Mouse (Mus musculus): ENCODE measurements at regions not wholly inside any gene's neighbourhood (a gene's known extent, or its start where the extent isn't known, plus 50 kb on each side); places are given as distances from the start of the nearest gene placed in this dataset.

DNA sequence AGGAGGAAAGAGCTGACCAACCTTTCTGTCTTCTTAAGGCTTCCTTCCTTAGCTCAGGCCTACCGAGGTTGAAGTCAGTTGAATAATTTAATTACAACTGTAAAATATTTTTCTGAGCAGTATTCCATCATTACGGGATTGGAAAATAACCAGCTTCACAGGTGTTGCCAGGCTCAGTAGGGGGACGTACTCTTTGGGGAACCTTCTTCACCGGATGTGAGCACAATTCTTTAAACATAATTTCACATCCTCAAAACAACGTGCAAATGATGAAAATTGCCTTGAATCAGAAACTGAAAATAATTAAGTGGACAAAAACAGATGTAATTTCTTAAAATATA, 515.9 kb downstream of the Tns3 start:
- ATAC-seq (ENCODE audit: poor library complexity, severe bottlenecking), result no peak

DNA sequence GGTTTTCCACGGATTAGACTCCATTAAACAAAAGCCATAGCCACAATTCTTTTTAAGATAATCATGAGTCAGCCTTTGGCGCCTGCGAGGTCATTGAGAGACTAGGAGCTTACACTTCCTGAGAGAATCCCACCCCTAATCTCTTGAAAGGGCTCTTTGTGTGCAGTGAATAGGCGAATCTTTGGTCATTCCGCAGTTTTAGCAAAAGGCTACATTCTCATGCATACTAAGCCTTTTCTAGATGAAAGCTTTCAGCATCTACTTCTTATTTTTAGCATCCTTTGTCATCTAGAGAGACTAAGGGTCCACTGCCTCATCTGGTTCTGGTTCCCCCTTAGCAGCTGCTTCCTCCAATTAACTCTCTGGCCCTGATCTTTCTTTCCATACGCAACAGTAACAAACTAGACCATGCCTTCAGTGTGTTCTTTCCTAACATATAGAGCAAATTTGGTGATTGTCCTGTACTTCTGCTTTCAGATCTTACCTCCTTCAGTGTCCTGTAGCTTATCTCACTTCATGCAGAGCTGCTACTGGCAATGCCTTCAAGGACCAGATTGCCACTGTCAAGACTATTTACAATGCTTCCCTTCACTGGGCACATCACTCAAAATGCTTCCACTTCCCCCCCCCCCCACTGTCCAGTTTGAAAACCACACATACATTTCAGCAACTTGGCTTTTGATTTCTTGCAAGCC, 516.4 kb downstream of the Tns3 start:
- no peak for ATAC-seq (ENCODE audit: poor library complexity, severe bottlenecking)

DNA sequence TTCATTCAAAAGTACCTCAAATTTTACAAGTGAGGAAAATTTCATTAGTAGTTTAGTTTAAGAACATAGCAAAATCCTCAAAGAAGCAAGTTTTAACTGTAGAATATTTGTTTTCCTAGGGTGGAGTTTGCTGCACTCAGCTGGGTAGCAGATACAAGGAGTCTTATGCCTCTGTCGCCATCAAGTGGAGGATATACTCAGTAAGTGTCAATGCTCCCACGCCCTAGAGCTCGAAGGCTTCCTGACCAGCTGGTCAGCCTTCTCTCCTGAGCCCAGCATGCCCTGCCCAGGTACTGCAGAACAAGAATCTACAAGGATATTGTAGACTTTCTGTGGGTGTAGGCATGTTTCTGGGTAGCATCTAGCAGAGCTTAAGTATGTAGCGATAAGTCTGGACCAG, 527.0 kb downstream of the Tns3 start:
- no peak for ATAC-seq (ENCODE audit: poor library complexity, severe bottlenecking)

DNA sequence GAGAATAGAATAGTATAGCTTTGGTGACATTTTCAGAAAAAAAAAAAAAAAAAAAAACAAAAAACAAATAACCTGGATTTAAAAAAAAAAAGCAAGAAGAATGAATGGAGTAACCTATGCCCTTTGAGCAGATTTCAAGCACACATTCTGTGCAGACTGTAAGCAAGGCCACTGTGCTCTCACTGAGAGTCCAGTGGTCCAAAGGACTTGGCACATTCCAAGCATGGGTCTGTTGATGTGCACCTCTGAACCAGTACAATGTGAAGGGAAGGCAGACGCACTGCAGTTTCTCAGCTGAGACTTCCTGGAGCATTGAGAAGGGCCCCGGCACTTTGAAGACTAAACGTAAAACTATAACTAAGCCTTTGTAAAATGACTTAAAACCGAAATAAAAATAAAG, 527.7 kb downstream of the Tns3 start:
- ATAC-seq (ENCODE audit: poor library complexity, severe bottlenecking), result no peak

DNA sequence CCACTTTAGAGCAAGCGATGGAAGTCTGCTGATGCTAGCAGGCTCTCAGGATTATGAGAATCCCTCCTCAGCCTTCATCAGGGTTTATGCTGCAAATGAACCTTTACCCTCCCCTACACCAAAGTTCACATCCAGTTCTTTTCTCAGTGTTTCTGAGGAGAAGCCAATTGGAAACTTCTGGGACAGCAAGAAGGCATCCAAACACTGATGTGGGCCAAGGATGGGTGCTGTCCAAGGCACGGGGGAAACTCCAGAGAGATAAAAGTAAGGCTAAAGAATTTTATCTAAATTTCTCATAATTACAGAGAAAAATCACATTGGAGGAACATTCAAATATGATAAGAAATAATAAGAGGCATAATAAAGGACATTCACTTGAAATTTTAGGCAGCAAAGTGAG, 555.0 kb downstream of the Tns3 start:
- ATAC-seq (ENCODE audit: poor library complexity, severe bottlenecking), result no peak

DNA sequence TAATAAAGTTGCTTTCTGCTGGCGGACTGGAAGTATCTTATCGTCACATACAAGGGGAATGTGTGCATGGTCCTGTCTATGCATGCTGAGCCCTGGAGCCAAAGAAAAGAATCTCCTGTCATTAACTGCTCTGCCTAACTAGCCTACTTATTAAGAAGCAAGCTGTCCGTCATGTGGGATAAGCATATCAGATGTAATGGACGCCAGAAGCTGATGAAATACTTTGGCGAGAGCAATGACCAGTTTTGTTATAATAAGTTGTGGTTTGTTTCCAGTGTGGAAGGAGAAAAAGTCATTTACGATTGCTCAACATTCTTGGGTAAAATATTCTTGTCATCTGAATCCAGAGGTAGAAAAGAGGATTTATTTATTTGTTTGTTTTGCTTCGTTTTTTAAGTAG, 563.2 kb downstream of the Tns3 start:
- ATAC-seq (ENCODE audit: poor library complexity, severe bottlenecking), result no peak

DNA sequence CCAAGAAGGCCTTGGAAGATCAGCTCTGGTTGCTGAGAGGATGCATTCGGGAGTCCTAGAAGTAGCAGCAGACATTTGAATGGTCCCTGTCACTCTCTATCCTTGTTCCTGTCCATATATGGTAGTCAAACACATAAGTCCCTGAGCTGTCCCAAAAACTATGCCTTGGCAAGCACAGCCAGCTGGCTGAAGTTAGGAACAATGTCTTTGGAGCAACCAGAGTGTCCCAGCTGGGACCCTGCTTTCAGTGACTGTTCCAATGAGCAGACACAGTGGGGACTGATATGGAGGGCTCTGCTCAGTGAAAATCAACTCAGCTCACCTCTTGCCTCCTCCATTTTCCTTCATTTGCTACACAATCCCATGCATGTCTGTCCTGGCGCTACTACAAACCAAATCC, 580.0 kb downstream of the Tns3 start:
- no peak for ATAC-seq (ENCODE audit: poor library complexity, severe bottlenecking)

DNA sequence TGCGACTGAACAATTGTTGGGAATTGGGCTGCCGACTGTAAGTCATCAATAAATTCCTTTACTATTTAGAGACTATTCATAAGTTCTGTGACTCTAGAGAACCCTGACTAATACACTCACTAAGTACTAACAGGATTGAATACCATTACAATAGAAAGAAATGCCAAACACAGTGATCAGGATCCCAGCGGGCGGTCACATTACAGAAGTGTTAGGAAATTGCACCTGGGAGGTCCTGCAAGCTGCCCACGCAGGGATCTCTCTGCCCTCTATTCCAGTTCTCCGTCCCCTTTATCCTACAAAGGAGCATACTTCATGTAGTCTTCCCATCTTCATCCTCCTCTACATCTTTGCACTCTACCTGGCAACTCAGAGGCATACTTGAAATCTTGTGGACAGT, 581.5 kb downstream of the Tns3 start:
- ATAC-seq (ENCODE audit: poor library complexity, severe bottlenecking), result no peak

DNA sequence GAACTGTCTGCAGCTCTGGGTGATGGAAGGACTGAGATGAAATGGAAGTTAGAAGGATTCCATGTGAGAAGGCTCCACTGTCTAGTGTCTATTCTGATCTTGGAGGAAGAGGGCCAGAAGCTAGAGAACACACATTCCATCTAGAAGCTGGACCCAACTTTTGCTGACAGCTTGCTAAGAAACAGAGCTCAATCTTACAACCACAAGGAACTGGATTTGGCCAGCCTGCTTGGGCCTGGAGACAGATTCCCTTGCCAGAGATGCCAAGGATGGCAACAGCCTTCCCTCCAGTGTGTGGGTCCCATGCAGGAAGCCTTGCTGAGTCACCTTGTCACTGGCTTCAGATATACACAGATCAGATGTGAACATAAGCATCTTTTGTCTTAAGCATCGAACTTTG, 591.0 kb downstream of the Tns3 start:
- no peak for ATAC-seq (ENCODE audit: poor library complexity, severe bottlenecking)

DNA sequence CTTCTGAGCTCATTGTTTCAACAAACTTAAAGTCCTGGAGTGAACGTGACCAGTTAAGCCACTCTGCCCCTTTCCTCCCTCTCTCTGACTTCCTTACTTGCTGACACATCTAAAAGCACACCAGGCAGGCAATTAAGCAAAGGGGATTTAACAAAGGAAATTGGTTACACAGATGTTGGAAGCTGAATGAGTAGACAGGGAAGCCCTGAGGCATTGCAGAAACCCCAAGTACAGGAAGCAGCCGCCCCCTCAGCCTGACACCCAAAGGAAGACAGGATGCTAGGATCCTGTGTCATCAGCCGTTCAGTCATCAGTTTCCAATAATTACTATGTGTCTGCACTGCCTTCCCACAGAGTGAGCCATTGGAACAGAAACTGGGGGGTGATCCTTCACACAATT, 595.5 kb downstream of the Tns3 start:
- no peak for ATAC-seq (ENCODE audit: poor library complexity, severe bottlenecking)

DNA sequence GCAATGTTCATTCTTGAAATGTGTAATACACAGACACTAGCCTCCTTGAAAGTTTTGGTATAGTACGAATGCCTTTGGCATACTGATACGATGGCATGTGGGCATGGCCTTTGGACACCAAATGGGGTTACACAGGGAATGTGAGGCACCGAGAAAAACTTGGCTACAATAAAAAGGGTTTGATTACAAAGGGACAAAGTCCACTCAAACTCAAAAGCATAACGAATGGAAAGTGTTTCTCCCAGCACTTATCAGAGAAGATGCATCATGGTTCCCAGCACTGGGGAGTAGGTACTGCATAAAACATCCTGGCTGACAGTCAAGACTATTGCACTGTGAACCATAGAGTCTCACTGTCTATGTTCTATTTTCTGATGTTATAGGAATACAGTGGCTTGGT, 597.0 kb downstream of the Tns3 start:
- ATAC-seq (ENCODE audit: poor library complexity, severe bottlenecking), result no peak

DNA sequence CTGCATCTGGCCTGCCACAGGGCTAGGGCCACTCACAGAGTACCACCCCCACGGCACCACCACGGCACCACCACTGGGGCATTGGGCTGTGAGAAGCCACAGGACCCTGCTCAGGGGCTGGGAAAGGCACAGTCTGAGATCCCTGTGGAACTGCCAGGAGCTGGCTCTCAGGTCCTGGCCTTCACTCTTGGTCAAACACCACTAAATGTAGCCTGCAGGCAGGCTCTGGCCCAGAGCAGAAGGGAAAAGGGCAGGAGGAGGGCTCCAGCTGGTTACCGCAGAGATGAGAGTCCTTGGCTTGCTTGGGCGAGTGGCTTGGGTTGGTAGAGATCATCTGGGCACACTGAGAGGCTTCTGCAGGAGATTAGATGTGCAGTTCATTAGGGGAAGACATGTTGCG, 598.5 kb downstream of the Tns3 start:
- no peak for ATAC-seq (ENCODE audit: poor library complexity, severe bottlenecking)

DNA sequence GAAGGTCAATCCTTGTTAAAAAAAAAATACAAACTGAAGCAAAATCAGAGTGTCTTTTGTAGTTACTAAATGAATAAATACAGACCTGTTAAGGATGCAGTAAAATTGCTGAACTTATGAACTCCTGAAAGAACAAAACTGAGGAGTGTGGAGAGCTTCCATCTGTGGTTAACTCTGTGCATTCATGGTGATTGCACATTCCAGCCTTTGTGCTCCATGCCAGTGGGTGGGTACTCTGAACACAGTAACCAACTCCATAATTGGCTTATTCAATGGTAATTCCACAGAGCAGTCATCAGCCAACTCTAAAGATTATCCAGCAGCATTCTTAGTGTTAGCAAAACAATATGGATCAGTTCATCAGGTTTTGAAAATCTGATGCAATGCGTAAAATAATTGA, 599.2 kb downstream of the Tns3 start:
- ATAC-seq (ENCODE audit: poor library complexity, severe bottlenecking), result no peak

DNA sequence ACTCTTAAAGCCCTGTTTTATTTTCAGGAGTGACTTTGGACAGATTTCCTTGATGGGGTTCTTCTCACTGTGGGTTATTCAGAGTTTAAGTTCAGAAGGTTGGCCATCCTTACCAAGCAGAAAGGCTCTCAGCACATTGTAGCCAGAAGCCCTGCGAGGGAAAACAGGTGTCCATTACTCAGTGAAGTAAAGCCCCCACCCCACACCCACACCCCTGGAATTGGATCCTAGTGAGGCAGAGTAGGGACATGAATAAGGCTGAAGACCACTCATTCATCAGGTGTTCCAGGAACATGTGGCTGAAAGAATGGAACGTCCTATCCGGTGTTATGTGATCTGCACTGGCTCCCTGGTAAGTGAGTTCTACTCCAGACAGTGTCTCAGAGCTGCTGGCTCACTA, 602.3 kb downstream of the Tns3 start:
- no peak for ATAC-seq (ENCODE audit: poor library complexity, severe bottlenecking)

DNA sequence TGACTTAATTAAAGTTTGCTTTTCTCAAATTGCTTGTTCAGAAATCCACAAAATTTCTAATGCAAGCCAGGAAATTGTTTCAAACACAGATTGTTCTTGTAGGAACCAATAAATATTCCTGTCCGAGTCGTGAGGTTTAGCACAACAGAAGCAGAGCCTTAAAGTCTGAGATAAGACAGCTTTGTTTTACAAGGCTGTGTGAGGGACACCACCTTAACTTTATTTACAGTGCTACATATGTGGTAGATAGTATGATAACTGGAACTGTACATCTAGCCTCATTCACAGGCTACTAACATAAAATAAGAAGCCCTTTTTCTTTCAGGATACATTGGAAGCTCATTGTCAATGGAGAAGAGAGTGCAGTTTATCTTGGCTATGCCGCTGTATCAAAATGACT, 602.8 kb downstream of the Tns3 start:
- no peak for ATAC-seq (ENCODE audit: poor library complexity, severe bottlenecking)

DNA sequence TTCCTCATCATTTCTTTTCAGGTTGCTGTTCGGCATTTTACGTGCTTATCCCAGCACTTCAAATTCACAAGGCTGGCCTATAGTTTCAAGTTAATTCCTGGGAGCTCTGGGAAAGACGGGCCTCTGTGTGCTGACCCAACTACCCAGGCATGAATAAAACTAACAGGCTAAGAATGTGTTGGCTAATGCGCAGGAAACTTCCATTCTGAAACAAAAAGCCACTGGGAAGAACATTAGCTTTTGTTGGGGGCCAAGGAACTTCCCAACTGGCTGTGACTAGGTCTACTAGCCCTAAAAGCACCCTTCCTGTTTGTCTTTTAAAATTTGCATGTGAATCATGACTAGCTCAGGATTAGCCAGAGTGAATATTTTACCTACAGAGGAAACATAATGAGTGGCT, 612.8 kb downstream of the Tns3 start:
- no peak for ATAC-seq (ENCODE audit: poor library complexity, severe bottlenecking)

DNA sequence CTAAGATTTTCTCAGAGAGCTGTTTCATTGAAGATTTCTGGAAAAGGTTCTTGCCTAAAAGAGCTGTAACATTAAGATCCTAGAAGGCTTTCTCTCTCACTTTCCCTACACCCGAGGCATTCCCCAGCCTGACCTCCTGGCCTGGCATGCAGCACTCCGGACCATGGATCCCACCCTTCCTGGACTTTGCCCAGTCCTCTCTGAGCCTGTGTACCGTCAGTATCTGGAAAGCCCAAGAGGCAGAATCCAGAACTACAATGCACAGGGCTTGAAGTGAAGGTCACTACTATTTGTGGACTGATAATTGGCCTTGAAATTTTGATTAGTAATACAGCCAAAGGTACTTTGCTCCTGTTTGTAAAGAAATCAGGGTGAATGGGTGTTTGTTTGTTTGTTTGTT, 619.2 kb downstream of the Tns3 start:
- ATAC-seq (ENCODE audit: poor library complexity, severe bottlenecking), result no peak

DNA sequence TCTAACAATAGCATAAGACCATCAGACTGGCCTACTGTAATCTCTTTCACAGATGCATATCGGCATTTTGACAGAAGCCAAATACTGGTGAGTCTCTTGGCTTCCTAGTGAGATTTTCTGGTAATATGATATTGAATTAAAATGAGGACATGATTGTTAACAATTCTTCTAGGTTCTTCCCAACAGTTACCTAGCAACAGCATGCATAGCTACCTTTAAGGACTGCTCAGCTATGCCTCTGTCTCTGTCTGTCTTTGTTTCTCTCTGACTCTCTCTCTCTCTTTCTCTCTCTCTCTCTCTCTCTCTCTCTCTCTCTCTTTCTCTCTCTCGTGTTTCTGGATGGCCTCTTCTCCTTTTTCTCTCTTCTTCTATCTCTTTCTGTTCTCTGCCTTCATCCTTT, 634.2 kb downstream of the Tns3 start:
- no peak for ATAC-seq (ENCODE audit: poor library complexity, severe bottlenecking)

DNA sequence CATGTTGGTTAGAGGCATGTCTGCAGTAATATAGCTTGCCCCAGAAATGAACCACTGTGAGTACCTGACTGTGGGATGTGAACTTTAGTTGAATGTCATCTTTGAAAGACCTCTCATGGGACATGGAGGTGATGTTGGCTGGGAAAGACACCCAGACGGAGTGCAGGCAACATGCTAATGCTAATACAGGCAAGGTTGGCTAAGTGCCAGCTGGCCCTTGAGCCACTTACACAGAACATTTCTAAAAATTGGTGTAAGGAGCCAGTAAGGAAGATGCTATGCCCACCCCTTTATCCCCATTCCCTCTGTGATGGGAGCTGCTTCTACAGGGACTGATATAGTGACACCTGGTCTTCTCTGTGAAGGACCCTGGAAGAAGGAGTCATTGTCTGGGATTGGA, 656.5 kb downstream of the Tns3 start:
- no peak for ATAC-seq (ENCODE audit: poor library complexity, severe bottlenecking)

DNA sequence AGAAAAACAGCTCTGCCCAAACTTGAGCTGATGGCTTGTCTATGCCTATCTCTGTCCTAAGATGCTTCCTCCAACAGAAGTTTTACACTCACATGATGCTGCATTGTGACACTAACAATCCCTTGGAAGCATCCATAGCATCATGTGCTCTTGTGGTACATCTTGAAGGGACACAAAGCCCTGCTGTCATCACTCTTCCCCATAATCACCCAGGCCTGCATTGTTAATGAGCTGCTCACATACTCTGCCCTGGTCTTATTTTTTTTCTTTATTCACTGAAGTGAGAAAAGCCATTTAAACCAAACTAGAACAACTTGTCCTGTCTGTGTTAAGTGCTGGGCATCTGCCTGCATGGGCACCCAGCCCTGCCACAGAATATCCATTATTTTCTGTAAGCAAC, 683.3 kb downstream of the Tns3 start:
- ATAC-seq (ENCODE audit: poor library complexity, severe bottlenecking), result no peak

DNA sequence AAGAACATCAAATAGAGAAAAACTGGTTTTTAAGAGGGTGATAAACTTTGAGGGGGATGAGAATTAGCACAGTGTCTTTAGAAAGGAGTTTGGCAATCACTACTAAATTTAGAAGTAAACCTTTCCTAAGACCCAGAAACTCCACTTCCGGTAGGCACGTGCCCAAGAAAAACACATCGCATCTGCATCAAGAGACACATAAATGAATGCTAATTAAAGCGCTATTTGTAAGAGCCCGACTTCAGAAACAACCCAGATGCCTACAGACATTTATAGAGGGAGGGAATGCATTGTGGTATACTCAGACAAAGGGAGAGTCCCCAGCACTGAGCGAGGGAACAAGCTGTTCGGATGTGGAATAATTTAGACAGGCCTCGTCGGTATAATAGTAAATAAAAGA, 688.5 kb downstream of the Tns3 start:
- no peak for ATAC-seq (ENCODE audit: poor library complexity, severe bottlenecking)

DNA sequence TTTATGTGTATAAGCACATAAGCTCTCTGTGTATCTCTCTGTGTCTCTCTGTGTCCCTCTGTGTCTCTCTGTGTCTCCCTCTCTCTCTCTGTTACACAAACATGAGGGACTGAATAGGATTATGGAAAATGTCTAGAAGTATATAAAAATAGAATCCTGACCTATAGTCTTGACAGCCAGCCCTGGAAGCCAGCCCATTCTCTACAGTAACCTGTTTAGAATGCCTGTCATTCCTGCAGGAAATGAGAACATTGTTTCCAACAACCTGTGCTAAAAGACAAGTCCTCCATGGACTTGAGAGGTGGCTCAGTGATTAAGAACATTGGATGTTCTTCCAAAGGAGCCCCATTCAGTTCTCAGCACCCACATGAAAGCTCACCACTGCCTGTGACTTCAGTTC, 714.4 kb downstream of the Tns3 start:
- ATAC-seq (ENCODE audit: poor library complexity, severe bottlenecking), result no peak

DNA sequence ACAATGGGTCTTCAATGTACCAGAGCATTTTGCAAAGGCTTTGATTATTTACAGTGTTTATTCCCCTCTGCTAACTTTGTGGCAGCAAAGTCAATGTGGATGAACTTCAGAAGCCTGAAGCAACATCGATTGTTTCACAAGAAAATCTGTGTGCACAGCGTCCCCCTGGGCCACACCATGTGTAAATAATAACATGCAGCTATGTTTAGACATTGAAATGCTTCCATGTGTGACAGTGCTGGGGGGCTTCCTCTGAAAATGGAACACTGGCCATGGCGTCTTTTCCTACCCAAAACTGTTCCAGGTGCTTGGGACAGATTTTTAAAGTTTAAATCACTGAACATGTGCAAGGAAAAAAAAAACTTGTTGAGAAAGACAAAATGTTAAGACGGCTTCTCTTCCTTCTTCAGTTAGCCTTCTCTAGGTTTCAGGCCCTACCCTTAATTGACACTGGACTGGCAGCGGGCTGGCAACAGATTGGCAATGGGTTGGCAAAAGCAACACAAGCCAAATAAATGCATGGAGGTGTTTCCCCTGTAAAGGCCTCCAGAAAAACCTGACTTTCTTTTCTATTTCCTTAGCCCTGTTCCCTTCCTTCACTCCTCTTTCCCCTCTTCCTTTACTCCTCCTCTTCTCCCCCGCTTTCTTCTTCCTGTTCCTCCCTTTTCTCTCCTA, 715.0 kb downstream of the Tns3 start:
- ATAC-seq (ENCODE audit: poor library complexity, severe bottlenecking), result no peak
